Mouse (Mus musculus) forebrain, embryonic 14.5 days (tissue): ENCODE measurements around the gene Zfp462. TPM values are rescaled to one million over a fixed set of nuclear protein-coding genes. Genes with fewer than 3 reads are reported as not detected.

Experiments used
- ATAC-seq: fragments of 200-750 bp; cut with Nextera tagmentation; 2 replicates; pipeline ENCODE4 v1.8.0; 2017; ENCODE audit warnings: mild to moderate bottlenecking, moderate library complexity
- DNase-seq: peaks from one replicate; pipeline ENCODE4 v3.0.0-alpha.2; 2015; ENCODE audit warnings: low spot score
- H3K27ac ChIP-seq: fragments of 300-500 bp; sonication (generic); 2 replicates; pipeline ENCODE4 v1.5.1; 2014; ENCODE audit warnings: low read depth, mild to moderate bottlenecking, control low read depth, low read length, moderate library complexity
- H3K27me3 ChIP-seq: fragments of 300-500 bp; sonication (generic); replicated peaks from 2 replicates; pipeline ENCODE4 v1.6.1; 2014; ENCODE audit warnings: low read length, control low read depth, mixed read lengths; ENCODE audit not compliant: control insufficient read depth, insufficient read depth
- H3K36me3 ChIP-seq: fragments of 300-500 bp; sonication (generic); 2 replicates; pipeline ENCODE4 v1.6.1; 2014; ENCODE audit warnings: low read length, control low read depth; ENCODE audit not compliant: control insufficient read depth, insufficient read depth
- H3K4me1 ChIP-seq: fragments of 300-500 bp; sonication (generic); 2 replicates; pipeline ENCODE4 v1.6.1; 2014; ENCODE audit warnings: antibody characterized with exemption, low read length, control low read depth; ENCODE audit not compliant: control insufficient read depth, insufficient read depth
- H3K4me2 ChIP-seq: fragments of 300-500 bp; sonication (generic); 2 replicates; pipeline ENCODE4 v1.6.1; 2014; ENCODE audit warnings: mild to moderate bottlenecking, control low read depth, low read length
- H3K4me3 ChIP-seq: fragments of 300-500 bp; sonication (generic); 2 replicates; pipeline ENCODE4 v1.5.1; 2014; ENCODE audit warnings: low read depth, low read length, control low read depth
- H3K9ac ChIP-seq: fragments of 300-500 bp; sonication (generic); 2 replicates; pipeline ENCODE4 v1.6.1; 2014; ENCODE audit warnings: mild to moderate bottlenecking, low read length, control low read depth, moderate library complexity
- H3K9me3 ChIP-seq: fragments of 300-500 bp; sonication (generic); replicated peaks from 2 replicates; pipeline ENCODE4 v1.6.1; 2016; ENCODE audit warnings: low read length, control low read depth, mixed read lengths; ENCODE audit not compliant: control insufficient read depth
- WGBS: fragments of 180-500 bp; shearing (Covaris S2); extraction: QIAGEN DNeasy Blood & Tissue Kit; methylation state at CpG from one replicate; pipeline ENCODE4 v1.1.7; 2014; 5-methylcytosine and 5-hydroxymethylcytosine counted together
- polyA plus RNA-seq: library from polyadenylated mRNA; unstranded; fragments of >200 nt; fragmentation: Nextera tagmentation; extraction: Ambion mirVana; gene quantifications from 2 replicates; pipeline ENCODE4 v1.2.1, GENCODE M21; 2014

Zfp462 gene
- polyA plus RNA-seq, 1 experiment from 2014 or later, result 18.7 TPM

DNA sequence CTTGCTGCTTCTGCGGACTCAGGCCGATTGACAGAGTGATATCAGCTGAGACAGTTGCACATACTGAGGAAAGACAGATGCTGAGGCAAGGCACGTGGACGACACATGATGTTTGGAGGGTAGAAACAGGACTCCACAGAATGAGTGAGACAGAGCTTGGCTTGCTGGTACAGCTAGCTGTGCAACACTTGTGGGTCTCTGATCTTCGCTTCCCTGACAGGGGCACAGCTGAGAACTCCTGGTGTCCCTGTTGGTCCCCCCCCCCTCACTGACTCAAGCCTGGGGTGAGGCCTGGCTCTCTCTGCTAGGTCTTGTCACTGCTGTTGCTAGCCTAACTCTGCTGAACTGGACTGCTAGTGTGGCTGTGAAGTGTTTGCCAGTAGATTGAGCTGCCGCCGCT is 18.7 kb downstream of the Zfp462 start:
- H3K4me1 ChIP-seq, result peaks cover 20% of the 10 kb centered on the region; the same call in 1 of the 2 replicates
- DNase-seq (no peak), ATAC-seq (no peak)
- no peak overlapping the region for H3K9ac ChIP-seq
- no peaks in the 10 kb centered on the region for H3K9me3 ChIP-seq
- WGBS, result 79% methylated on average over 7 of the region's 7 CpGs
- H3K27ac ChIP-seq, result no peak overlapping the region
- H3K4me2 ChIP-seq, result no peak overlapping the region
- no peak overlapping the region for H3K4me3 ChIP-seq
- no peaks in the 10 kb centered on the region for H3K27me3 ChIP-seq
- H3K36me3 ChIP-seq, result peaks cover 40% of the 10 kb centered on the region

DNA sequence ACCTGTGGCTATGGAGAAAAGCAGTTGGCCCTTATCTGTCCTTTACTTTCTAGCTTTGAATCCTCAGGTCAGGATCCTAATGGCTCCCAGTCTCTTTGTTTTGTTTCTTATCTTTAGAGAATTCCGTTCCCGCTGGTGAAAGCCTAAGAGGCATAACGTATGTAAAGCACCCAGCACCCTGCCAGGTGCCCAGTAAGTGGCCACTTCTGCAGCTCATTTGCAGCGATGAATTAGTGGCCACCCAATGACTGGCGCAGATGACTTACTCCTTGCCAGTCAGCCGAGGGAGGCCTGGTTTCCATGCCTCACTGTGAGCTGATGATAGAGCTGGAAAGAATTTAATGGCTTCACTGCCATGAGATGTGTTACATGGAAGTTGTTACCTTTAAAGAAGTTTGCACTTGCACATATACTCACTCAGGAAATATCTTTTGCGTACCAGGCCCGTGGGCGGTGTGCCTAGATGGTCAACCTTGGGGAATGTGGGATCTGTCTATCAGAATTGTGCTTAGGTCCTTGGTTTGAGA is 20.4 kb downstream of the Zfp462 start:
- peaks cover 20% of the 10 kb centered on the region; the same call in 1 of the 2 replicates for H3K4me1 ChIP-seq
- ATAC-seq (no peak), DNase-seq (no peak)
- H3K4me2 ChIP-seq, result no peak overlapping the region
- 70% methylated on average over 9 of the region's 9 CpGs for WGBS
- no peaks in the 10 kb centered on the region for H3K27me3 ChIP-seq
- peaks cover 29% of the 10 kb centered on the region for H3K36me3 ChIP-seq
- H3K27ac ChIP-seq, result no peak overlapping the region
- no peaks in the 10 kb centered on the region for H3K9me3 ChIP-seq
- no peak overlapping the region for H3K4me3 ChIP-seq
- no peak overlapping the region for H3K9ac ChIP-seq

DNA sequence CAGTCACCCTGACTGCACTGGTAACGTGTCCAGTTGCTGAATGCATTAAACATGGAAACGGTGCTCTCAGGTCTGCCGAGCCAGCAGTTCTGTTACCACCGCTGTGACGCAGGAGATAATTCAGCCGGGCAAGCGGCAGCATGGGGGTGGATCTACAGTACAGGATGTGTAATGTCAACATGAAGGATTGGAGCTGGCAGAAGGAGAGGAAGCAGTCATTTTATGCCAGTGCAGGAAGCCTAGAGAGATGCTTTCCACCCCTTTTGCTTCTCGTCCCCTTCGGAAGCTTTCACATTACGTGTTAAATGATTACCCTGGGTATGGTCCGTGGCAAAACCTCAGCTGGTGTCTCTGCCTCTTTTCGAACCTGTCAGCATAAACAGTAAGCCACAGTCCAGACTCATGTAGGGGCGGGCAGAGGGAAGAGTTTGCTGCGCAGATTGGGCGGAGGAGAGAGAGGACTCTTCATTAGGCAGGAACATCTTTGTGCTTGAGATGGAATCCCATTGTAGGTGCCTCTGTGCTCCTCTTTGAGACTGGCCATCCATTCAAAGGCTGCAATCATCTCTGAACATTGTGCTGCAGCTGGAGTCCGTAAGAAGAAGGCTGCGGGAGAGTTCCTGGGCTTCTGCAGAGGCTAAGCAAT is 21.4 kb downstream of the Zfp462 start:
- ATAC-seq, result peak; percentile 52
- WGBS, result 59% methylated on average over 17 of the region's 17 CpGs
- Histone ChIP-seq H3K9me3 (no peaks in the 10 kb centered on the region), H3K4me3 (no peak overlapping the region), H3K4me2 (0 out of 2 replicates have a peak overlapping the region, but pooled peaks have one; percentile 9), H3K36me3 (peaks cover 29% of the 10 kb centered on the region), H3K27ac (peak overlapping the region; percentile 28), H3K4me1 (peaks cover 20% of the 10 kb centered on the region; the same call in 1 of the 2 replicates), H3K27me3 (no peaks in the 10 kb centered on the region), H3K9ac (peak overlapping the region; percentile 40; the same call in 1 of the 2 replicates)
- DNase-seq, result no peak

DNA sequence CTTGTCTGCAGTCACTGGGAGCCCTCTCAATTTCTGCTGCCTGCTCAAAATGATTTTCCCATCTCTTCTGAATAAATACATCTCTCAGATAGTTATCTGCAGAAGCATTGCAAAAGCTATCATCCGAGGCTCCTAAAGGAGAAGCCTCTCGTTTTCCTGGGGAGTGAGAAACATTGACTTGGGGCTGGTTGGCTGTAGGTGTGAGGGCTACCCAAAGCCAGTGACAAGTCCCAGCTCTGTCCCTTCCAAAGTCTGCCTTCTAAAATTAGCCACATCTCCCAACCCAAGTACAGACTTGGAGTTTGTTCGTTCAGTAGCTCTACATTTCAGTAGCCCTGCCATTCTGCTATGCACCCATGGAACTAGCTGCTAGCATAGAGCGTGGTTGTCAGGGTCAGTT is 22.3 kb downstream of the Zfp462 start:
- no peak overlapping the region for H3K27ac ChIP-seq
- H3K4me3 ChIP-seq, result no peak overlapping the region
- 92% methylated on average over 4 of the region's 4 CpGs for WGBS
- no peak overlapping the region for H3K4me2 ChIP-seq
- H3K9ac ChIP-seq, result no peak overlapping the region
- H3K9me3 ChIP-seq, result no peaks in the 10 kb centered on the region
- H3K4me1 ChIP-seq, result peaks cover 20% of the 10 kb centered on the region; the same call in 1 of the 2 replicates
- no peaks in the 10 kb centered on the region for H3K27me3 ChIP-seq
- DNase-seq (no peak), ATAC-seq (no peak)
- H3K36me3 ChIP-seq, result peaks cover 26% of the 10 kb centered on the region

DNA sequence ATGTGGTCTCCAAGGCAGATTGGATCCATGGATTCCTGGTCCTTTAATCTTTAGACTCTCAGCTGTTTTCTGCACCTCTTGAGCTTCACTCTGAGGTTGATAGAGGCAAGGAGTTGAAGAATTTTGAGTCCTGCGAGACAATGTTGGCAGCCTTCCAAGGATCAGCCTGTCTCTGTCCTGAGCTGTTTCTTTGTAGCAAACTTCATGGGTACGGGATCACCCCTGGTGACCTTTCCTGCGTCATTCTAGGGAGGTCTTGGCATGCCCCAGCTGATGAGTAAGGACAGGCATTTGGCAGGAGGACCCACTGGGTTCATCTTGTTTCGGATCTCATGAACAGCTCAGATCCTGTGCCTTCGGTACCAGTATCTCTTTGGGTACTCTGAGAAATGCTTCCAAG is 22.9 kb downstream of the Zfp462 start:
- no peaks in the 10 kb centered on the region for H3K27me3 ChIP-seq
- no peak overlapping the region for H3K9ac ChIP-seq
- H3K9me3 ChIP-seq, result no peaks in the 10 kb centered on the region
- H3K4me1 ChIP-seq, result peaks cover 20% of the 10 kb centered on the region; the same call in 1 of the 2 replicates
- 79% methylated on average over 5 of the region's 5 CpGs for WGBS
- ATAC-seq (no peak), DNase-seq (no peak)
- no peak overlapping the region for H3K4me2 ChIP-seq
- no peak overlapping the region for H3K4me3 ChIP-seq
- no peak overlapping the region for H3K27ac ChIP-seq
- H3K36me3 ChIP-seq, result peaks cover 26% of the 10 kb centered on the region

DNA sequence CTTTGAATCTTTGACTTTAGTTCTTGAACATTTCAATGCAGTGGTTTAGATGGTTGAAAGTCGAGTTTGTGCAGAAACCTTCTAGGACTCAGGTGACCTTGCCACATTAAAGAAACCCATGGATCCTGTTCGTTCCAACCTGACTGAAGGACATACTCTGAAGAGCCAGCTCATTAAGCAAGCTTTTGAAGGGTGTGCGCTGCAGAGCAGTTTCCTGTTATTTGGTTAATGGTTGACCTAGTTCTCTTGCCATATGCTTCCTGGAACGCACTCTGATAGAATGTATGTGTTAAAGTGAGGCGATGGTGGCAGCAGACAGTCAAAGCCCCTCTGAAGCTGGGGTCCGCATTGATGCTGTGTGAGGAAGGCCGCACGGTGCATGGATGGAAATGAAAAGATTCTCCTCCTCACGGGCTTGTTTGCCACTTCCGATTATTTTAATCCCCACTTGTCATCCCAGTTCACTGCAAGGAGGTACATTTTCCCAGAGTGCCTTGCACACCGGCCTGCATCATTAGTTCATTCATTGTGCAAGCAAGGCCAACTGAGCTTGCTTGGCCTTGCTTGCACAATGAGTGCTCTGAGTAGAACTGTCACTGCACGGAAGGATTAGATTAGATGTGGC is 24.9 kb downstream of the Zfp462 start:
- H3K9me3 ChIP-seq, result no peaks in the 10 kb centered on the region
- 84% methylated on average over 12 of the region's 12 CpGs for WGBS
- H3K9ac ChIP-seq, result no peak overlapping the region
- DNase-seq (no peak), ATAC-seq (no peak)
- H3K4me1 ChIP-seq, result peaks cover 20% of the 10 kb centered on the region; the same call in 1 of the 2 replicates
- H3K4me3 ChIP-seq, result no peak overlapping the region
- H3K36me3 ChIP-seq, result peaks cover 26% of the 10 kb centered on the region
- H3K27ac ChIP-seq, result no peak overlapping the region
- no peak overlapping the region for H3K4me2 ChIP-seq
- H3K27me3 ChIP-seq, result no peaks in the 10 kb centered on the region

DNA sequence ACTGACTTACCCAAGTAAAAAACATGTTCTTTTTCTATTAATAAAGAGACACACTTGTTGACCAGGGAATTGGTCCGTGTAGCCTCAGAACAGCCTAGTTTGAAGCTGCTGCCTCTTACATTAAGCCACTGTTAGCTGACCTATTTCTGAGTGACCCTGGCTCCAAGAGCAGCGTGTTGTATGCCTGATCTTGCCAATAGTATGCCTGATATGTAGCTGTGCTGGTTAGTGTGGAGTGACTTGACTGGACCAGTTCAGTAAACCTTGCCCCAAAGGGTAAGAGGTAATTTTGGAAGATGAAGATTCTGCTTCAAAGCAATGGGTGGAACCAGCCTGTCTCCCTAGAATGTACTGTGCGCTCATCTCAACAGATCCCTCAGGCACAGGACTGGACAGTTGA is 26.5 kb downstream of the Zfp462 start:
- no peak overlapping the region for H3K9ac ChIP-seq
- H3K4me1 ChIP-seq, result peaks cover 11% of the 10 kb centered on the region; the same call in 1 of the 2 replicates
- peaks cover 21% of the 10 kb centered on the region for H3K36me3 ChIP-seq
- ATAC-seq (no peak), DNase-seq (no peak)
- H3K4me3 ChIP-seq, result no peak overlapping the region
- 89% methylated on average over 3 of the region's 3 CpGs for WGBS
- H3K9me3 ChIP-seq, result no peaks in the 10 kb centered on the region
- H3K27ac ChIP-seq, result no peak overlapping the region
- no peak overlapping the region for H3K4me2 ChIP-seq
- H3K27me3 ChIP-seq, result no peaks in the 10 kb centered on the region

DNA sequence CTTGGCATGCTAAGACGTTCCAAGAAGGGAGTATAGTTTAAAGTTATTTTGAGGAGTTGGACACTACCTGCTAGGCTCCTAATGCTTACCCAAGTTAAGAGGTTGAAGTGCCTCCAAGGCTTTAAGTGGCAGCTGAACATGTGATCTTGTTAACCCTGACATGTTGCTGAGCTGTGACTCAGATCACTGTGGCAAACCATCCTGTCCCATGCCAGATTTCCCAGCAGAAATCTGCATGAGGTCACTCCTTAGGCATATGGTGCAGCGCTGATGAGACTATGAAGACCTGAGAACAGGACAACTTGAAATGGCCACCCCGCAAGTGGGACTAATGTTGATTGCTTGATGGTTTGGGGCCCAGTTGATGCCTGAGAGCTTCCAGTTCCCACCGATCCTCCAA is 27.2 kb downstream of the Zfp462 start:
- DNase-seq (no peak), ATAC-seq (no peak)
- peaks cover 4% of the 10 kb centered on the region; the same call in 1 of the 2 replicates for H3K4me1 ChIP-seq
- no peak overlapping the region for H3K4me3 ChIP-seq
- H3K4me2 ChIP-seq, result no peak overlapping the region
- H3K27ac ChIP-seq, result no peak overlapping the region
- no peaks in the 10 kb centered on the region for H3K27me3 ChIP-seq
- no peak overlapping the region for H3K9ac ChIP-seq
- H3K36me3 ChIP-seq, result peaks cover 14% of the 10 kb centered on the region
- 94% methylated on average over 4 of the region's 4 CpGs for WGBS
- no peaks in the 10 kb centered on the region for H3K9me3 ChIP-seq
